Mouse (Mus musculus) intestine, postnatal 0 days (tissue): ENCODE data around the gene Klhl36. TPM values are rescaled to one million over a fixed set of nuclear protein-coding genes. Genes with fewer than 3 reads are reported as not detected.

Experiments
- ATAC-seq: fragments of 200-750 bp; cut with Nextera tagmentation; 2 replicates; pipeline ENCODE4 v1.8.0; 2017; ENCODE audit warnings: mild to moderate bottlenecking, moderate TSS enrichment, moderate library complexity
- H3K27ac ChIP-seq: fragments of 300-500 bp; sonication (generic); 2 replicates; pipeline ENCODE4 v1.5.1; 2014; ENCODE audit warnings: mild to moderate bottlenecking, low read depth, low read length, moderate library complexity
- H3K27me3 ChIP-seq: fragments of 300-500 bp; sonication (generic); replicated peaks from 2 replicates; pipeline ENCODE4 v1.6.1; 2014; ENCODE audit warnings: low read length, mixed read lengths; ENCODE audit not compliant: control insufficient read depth, insufficient read depth
- H3K36me3 ChIP-seq: fragments of 300-500 bp; sonication (generic); 2 replicates; pipeline ENCODE4 v1.6.1; 2014; ENCODE audit warnings: mild to moderate bottlenecking, moderate library complexity; ENCODE audit not compliant: control insufficient read depth, insufficient read depth
- H3K4me1 ChIP-seq: fragments of 300-500 bp; sonication (generic); replicated peaks from 2 replicates; pipeline ENCODE4 v1.6.1; 2014; ENCODE audit warnings: antibody characterized with exemption, low read length, mixed read lengths; ENCODE audit not compliant: control insufficient read depth, insufficient read depth
- H3K4me2 ChIP-seq: fragments of 300-500 bp; sonication (generic); replicated peaks from 2 replicates; pipeline ENCODE4 v1.6.1; 2014; ENCODE audit warnings: low read depth, mild to moderate bottlenecking, moderate library complexity
- H3K4me3 ChIP-seq: fragments of 300-500 bp; sonication (generic); 2 replicates; pipeline ENCODE4 v1.5.1; 2014; ENCODE audit warnings: low read depth, low read length
- H3K9ac ChIP-seq: fragments of 300-500 bp; sonication (generic); 2 replicates; pipeline ENCODE4 v1.6.1; 2014; ENCODE audit warnings: mild to moderate bottlenecking, low read depth, low read length
- H3K9me3 ChIP-seq: fragments of 300-500 bp; sonication (generic); 2 replicates; pipeline ENCODE4 v1.6.1; 2016; ENCODE audit warnings: mixed run types; ENCODE audit not compliant: control insufficient read depth
- CTCF ChIP-seq: sonication (generic); IDR thresholded peaks from 2 replicates; pipeline ENCODE4 v1.5.1; 2016; ENCODE audit warnings: low read depth, mild to moderate bottlenecking, control low read depth, antibody characterized with exemption, moderate library complexity
- WGBS: fragments of 180-500 bp; shearing (Covaris S2); extraction: QIAGEN DNeasy Blood & Tissue Kit; methylation state at CpG from one replicate; pipeline ENCODE4 v1.1.7; 2014; 5-methylcytosine and 5-hydroxymethylcytosine counted together
- polyA plus RNA-seq: library from polyadenylated mRNA; unstranded; fragments of >200 nt; fragmentation: Nextera tagmentation; extraction: Ambion mirVana; gene quantifications from 2 replicates; pipeline ENCODE4 v1.2.1, GENCODE M21; 2015

The Klhl36 gene
- 7.3 and 7.4 TPM in 2 replicates for polyA plus RNA-seq

DNA sequence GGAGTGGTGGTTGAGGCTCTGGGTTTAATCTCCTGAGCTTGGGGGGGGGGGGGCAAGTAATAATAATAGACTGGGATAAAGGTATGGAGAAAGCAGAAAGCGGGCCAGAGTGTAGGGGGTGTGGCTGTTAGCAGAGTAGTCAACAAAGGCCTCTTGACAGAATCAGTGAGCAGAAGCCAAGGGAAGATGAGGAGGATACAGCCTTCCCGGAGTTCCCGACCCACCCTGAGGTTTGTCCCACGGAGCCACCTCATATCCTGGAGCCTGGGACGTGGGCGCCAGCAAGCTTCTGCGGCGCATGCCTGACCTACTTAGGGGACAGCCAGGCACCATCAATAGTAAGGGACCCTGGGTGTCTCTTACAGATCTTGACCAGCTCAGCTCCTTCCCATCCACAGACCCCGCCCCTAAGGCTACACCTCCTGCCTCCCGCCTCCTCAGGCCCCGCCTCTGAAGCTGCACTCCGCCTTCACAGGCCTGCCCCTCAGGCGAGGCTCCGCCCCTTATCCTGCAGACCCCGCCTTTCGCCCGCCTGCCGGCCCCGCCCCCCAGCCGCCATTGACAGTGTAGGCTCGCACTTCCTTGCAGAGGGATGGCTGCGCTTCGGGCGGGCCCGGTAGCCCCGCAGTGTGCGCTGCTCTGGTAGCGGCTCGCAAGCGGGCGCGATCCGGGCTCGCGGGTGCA, at the start of gene Klhl36:
Gene Klhl36 (plus strand): TSS at position 561 of the 684 bp plus-strand sequence.
- peak within 1 kb of the TSS; percentile 73 for H3K9ac ChIP-seq
- peak within 1 kb of the TSS; percentile 81 for H3K4me3 ChIP-seq
- H3K9me3 ChIP-seq = no peaks in the 10 kb centered on the region
- H3K36me3 ChIP-seq = no peaks in the 10 kb centered on the region
- H3K4me2 ChIP-seq = peak within 1 kb of the TSS; percentile 95
- ATAC-seq = peak; percentile 98
- H3K4me1 ChIP-seq = no peaks in the 10 kb centered on the region
- peak within 1 kb of the TSS; percentile 68 for H3K27ac ChIP-seq
- H3K27me3 ChIP-seq = no peaks in the 10 kb centered on the region
- TF ChIP-seq CTCF = no peak
- WGBS = 2% methylated on average over 34 of the region's 35 CpGs

DNA sequence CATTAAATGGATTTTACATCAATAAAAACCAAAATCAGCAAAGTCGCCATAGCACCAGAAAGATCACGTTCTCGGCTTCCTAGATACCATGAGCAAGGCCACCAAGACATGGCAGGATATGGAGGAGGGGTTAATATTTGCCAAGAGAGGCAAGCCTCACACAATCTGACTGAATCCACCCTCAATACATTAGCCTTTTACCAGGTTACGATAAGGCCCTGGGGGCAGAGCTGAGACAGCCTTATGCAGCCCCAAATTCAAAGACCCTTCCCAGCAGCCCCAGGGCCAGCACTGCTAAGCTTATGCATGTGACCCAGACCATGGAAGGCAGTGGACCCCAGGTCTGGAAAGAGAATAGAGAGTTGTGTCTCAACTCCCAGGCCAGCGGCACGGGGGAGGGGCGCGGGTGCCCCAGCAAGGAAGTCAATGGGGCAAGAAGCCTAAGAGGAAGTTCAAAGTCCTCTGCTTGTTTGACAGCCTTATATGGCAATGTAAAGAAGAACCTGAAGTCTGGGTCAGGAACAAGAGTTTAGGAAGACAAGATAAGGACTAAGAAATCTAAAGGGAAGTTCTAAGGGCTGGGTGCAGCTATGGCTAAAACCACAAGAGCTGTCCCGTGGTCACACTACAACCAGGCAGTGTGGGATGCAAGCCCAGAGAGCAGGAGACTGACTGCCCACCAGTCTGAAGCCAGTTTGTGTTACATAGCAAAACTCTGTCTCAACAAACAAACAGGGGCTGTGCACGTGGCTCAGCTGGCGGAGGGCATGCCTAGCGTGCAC, 49.2 kb upstream of the Klhl36 start:
- TF ChIP-seq CTCF = no peak
- Histone ChIP-seq H3K4me1 (peaks cover 22% of the 10 kb centered on the region), H3K9me3 (no peaks in the 10 kb centered on the region), H3K27me3 (no peaks in the 10 kb centered on the region), H3K4me2 (peak overlapping the region; percentile 42), H3K27ac (peak overlapping the region; percentile 83), H3K36me3 (peaks cover 32% of the 10 kb centered on the region), H3K4me3 (no peak overlapping the region; the same call in 1 of the 2 replicates), H3K9ac (no peak overlapping the region)
- 23% methylated on average over 12 of the region's 12 CpGs for WGBS
- peak; percentile 76 for ATAC-seq

DNA sequence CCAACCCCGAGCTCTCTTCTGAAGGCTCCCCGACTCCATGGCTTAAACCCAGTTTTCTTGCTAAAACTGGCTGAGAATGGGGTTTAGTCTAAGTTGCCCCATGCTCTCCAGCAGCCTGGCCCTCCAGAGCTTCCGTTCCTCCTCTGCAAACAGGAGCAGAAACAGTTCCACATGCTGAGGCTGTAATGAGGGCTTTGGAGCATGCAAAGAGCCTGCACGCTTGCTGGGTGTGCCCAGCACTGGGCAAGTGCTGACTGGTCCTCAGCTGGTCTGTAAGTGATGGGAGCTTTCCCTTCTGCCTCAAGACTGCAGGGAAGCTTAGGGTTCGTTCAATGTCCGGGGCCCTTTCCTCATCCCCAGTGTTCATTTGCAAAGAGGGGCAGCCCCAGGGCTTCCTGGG, 45.8 kb upstream of the Klhl36 start:
- TF ChIP-seq CTCF = no peak
- Histone ChIP-seq H3K4me2 (no peak overlapping the region), H3K27me3 (no peaks in the 10 kb centered on the region), H3K36me3 (peaks cover 29% of the 10 kb centered on the region), H3K4me3 (no peak overlapping the region), H3K4me1 (peaks cover 17% of the 10 kb centered on the region; the same call in 1 of the 2 replicates), H3K9me3 (no peaks in the 10 kb centered on the region), H3K27ac (no peak overlapping the region), H3K9ac (no peak overlapping the region)
- ATAC-seq = no peak
- 88% methylated on average over 6 of the region's 6 CpGs for WGBS

DNA sequence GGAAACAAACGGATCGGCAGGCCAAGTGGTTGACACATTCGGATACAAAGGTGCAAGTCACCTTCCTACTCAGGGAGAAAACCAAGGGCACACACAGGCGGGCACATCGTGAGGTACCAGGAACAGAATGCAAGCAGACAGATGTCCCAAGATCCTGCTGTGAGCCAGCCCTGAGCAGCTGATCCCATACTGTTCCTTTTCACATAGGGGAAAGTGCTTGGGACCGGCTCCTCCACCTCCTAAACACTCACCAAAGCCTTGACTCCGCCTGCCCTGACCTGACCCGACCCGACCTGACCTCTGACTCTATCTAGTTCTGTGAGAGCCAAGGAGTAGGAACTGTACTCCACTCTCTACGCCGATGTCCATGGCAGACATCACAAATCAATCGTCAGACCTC, 44.6 kb upstream of the Klhl36 start:
- Histone ChIP-seq H3K9ac (0 out of 2 replicates have a peak overlapping the region, but pooled peaks have one; percentile 34), H3K27me3 (no peaks in the 10 kb centered on the region), H3K9me3 (no peaks in the 10 kb centered on the region), H3K4me3 (no peak overlapping the region), H3K36me3 (peaks cover 40% of the 10 kb centered on the region), H3K4me2 (no peak overlapping the region), H3K4me1 (peaks cover 10% of the 10 kb centered on the region; the same call in 1 of the 2 replicates), H3K27ac (no peak overlapping the region)
- 35% methylated on average over 12 of the region's 12 CpGs for WGBS
- no peak for TF ChIP-seq CTCF
- ATAC-seq = no peak

DNA sequence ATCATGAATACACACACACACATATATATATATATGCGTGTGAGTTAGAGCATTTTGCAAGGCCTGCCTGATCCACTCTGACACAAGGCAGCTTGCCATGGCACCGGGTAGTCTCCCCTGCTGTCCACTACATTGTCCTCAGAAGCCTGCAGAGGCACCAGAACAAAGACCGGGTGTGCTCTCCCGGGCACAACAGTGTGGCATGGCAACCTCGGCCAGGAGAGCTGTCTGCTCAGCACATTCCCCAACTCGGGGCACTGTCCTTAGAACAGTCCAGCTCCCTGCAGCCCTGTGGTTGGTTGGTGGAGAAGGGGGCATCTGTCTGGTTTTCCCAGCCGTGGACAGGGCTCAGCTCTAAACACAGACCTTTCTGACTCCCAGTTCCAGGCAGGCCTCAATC, 42.8 kb upstream of the Klhl36 start:
- Histone ChIP-seq H3K9ac (no peak overlapping the region), H3K4me1 (peaks cover 4% of the 10 kb centered on the region; the same call in 1 of the 2 replicates), H3K27me3 (no peaks in the 10 kb centered on the region), H3K27ac (no peak overlapping the region), H3K9me3 (no peaks in the 10 kb centered on the region), H3K4me2 (no peak overlapping the region), H3K4me3 (no peak overlapping the region), H3K36me3 (peaks cover 47% of the 10 kb centered on the region)
- ATAC-seq = no peak
- 48% methylated on average over 7 of the region's 7 CpGs for WGBS
- no peak for TF ChIP-seq CTCF

DNA sequence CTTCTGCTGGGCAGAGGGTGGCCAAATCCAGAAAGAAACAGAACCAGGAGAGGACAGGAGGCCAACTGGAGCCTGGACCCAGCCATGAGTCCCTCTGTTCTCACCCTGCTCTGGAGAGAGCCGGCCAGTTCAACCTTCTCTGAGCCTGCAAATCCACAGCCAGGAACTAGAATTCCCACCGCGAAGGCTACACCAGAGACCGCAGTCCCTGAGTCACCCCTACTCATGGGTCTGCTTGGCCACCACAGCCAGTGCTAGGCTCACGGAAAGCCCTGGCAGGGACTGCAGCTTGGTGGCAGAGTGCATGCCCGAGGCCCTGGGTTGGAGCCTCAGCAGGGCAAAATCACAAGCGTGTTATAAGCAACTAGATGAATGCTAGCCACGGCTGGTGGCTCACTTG, 42.1 kb upstream of the Klhl36 start:
- Histone ChIP-seq H3K36me3 (peaks cover 45% of the 10 kb centered on the region), H3K4me1 (peaks cover 3% of the 10 kb centered on the region; the same call in 1 of the 2 replicates), H3K27me3 (no peaks in the 10 kb centered on the region), H3K4me3 (no peak overlapping the region), H3K27ac (no peak overlapping the region), H3K9me3 (no peaks in the 10 kb centered on the region), H3K9ac (no peak overlapping the region), H3K4me2 (no peak overlapping the region)
- 89% methylated on average over 8 of the region's 8 CpGs for WGBS
- ATAC-seq = no peak
- no peak for TF ChIP-seq CTCF
